Mouse (Mus musculus): ENCODE measurements around the gene Camta1.

Gene Camta1

DNA sequence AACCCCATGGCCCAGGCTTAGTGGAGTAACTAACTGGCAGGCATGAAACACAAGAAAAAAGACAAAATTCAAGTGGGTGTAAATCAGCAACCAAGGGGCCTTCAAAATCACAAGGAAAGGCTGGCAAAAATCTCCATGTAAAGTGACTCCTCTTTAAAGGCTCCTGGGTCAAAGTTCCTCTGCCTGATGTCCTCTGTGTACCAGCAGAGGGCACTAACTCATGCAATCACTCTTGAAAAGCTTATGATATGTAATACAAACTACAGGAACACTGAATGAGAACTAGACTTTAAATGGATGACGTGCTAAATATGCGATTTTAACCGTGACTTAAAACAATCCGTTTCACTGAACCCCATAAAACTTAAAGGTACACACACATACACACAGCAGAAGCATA, 83.2 kb downstream of the Camta1 start:
- DNase-seq, result peak; percentile 68

DNA sequence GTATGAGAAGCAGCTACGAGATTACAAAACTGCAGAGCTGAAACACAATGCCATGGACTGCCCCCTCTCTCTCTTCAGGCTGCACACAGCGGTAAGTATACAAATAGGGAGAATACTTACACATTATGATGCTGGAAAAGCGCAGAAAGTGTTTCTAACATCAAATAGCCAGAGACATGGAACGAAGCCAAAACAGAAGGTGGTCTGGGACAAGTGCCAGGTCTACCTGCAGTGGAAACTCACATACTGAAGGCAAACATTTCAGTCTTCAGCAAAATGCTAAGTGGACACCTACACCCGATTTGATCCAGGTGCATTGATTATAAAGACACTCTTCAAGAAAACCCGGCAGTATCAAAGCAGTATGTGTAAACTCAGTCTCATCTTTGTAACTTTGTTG, 84.2 kb downstream of the Camta1 start:
- peak; percentile 58 for DNase-seq

DNA sequence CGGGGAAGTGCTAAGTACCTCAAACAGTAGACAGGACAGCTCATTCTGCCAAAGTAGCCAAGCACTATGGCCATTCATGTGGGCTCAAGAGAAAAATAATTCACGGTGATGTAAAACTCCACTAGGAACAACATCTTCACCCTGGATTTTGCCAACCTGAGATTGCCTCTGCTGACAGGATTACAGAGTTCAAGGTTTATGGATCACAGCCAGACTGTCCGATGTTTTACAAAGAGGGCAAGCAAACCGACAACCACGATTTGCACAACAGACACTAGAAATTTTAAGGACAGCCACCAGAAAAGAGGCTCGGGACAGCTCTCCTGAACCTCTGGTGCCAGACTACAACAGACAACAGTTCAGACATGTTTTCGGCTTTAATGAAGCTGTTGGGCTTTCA, 86.2 kb downstream of the Camta1 start:
- DNase-seq, result peak; percentile 34

DNA sequence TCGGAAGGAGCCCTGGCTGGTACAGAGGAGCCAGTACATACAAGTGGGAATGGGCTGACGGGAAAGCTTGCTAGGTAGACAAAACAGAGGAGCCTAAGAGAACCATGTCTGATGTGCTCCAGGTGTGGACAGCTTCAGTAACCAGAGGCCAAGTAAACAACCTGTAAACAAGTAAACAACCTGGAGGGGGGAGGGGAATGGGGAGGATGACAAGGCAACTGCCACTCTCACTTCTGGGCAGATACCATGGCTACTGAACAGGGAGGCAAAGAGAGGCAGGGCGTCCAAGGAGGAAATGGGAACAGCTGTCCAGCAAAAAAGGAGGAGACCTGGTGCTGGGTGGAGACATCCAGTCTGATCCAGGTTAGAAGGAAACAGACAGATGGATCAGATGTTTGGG, 88.0 kb downstream of the Camta1 start:
- no peak for DNase-seq

DNA sequence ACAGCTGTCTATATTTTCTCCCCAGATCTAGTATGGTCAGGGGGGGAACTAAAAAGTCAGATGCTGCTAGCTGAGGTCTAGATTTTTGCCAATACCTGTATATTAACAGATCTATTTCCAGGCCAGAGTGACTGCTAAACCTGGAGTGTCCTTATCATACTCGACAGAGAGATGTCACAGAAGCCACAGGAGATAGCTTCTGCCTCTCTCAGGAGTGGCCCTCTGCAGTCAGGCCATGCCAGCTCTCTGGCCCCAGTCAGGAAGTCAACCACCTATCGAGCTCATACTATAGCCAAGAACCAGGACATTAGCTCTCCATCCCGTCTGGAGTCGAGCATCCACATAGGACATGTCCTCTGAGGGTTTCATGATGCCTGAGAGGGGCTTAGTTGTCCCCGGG, 88.7 kb downstream of the Camta1 start:
- DNase-seq, result no peak

DNA sequence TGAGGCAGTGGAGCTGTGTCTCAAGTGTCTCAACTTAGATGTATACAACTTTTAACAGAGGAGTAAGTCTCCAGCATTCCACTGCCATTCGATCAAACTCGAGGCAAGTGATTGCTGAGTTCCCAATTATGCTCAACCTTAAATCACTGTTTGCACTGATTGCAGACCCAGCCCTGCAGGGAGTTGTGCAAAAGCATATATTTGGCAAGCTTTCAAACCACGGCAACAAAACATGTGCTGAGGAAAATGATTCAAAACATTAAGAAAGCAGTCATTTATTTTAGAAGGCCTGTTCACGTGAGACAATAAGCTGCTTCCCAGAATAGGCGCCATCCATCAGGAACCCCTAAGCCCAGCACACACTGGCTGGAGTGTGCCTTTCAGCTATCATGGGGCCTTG, 91.0 kb downstream of the Camta1 start:
- DNase-seq, result no peak

DNA sequence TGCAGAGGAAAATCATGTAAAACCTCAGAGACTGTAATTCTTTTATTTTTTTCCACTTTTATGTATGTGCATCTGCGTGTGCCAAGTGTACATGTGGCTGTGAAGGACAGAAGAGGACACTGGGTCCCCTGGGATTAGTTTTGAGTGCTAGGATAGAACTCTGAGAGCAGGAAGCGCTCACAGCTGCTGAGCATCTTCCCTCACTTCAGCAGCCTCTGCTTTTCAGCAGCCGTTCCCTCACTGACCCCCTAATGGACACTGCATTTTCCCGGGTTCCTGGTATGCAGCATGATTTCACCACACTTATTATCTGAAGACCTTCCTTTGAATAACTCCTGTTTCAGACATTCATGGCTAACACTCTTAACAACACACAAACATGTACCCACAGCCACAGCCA, 93.9 kb downstream of the Camta1 start:
- DNase-seq, result no peak

DNA sequence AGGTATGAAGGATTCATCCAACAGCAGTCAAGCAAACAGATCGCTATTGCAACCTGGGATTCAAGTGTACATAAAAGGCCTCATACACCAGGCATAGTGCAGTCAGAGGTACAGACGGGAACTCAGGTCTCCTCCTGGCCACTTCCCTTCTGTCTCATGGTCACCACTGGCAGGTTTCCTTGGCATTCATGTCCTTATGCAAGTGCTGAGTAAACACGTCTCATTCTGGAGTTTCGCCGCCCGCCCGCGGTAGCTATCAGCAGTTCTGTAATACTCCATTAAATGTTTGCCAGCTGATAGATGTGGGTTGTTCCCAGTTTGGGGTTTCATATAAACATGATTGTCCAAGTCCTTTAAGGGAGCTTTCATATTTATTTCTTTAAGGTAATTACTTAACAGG, 94.3 kb downstream of the Camta1 start:
- DNase-seq, result no peak

DNA sequence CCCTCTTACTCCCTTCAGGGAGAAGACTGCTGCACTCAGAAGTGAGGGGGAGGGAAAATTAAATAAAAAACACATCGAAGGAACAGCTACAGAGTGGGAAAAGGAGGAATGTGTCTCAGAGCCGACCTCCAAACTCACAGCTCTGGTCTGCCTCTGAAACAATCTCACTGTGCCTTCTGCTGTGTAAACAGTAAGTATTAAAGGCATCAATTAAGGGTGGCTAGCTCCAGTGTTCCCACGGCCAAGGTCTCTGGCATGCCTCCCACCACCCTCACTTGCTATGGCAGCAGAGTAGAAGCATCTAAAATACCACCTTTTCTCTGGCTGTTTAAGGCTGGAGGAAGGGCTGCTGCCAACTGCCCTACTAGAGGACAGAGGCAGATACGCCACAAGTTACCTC, 96.3 kb downstream of the Camta1 start:
- DNase-seq, result no peak

DNA sequence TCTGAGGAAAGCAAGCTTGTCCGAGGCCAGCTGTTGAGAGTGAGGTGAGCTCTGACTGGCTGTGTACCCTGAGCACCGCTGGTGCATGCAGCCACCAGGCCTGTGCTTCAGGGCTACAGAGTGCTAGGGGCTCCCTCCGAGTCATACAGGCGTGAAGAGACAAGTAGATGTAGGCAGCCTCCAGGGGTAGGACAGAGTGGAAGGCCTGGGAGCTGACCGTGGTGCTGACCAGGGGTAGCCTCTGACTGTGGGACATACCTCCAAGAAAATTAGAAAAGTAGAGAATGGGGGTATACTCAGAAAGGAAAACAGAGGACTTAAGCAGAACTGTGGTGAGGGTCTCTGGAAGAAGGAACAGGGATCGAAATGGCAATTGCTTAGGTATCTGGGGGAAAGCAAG, 97.7 kb downstream of the Camta1 start:
- peak; percentile 15 for DNase-seq

DNA sequence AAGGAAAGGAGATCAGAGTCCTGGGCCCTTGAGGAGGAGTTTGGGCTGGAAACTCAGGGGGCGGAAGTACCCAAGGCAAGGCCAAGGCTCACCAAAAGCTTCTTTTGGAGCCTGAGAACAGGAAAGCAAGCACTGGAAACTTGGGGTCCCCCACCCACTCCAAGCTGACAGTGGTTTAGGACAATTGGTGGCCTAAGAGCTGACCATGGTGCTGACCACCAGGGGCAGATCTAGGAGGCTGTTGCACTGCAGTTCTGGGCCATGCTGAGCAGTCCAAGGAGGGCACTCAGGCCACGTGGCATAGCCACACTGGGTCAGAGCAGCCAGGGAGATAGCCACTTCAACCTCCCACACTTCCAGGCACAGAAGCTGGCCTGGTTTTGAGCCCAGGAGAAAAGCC, 102.6 kb downstream of the Camta1 start:
- no peak for DNase-seq

DNA sequence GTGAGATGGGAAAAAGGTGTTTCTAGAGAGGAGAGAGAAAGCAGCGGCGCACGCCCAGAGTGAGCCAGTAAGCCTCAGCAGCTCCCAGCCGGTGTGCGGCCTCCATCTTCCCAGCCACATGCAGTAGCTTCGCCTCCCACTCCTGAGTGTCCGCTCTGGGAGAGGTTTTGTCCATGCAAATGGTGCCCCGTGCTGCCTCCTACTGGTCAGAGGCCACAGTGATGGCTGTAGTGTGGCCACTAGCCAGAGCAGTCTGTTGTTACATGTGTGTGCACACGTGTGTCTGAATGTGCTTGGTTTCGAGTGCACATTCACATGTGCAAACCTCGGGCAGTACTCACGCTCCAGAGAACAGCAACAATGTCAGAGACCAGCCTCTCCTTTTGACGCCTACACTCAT, 103.3 kb downstream of the Camta1 start:
- no peak for DNase-seq

DNA sequence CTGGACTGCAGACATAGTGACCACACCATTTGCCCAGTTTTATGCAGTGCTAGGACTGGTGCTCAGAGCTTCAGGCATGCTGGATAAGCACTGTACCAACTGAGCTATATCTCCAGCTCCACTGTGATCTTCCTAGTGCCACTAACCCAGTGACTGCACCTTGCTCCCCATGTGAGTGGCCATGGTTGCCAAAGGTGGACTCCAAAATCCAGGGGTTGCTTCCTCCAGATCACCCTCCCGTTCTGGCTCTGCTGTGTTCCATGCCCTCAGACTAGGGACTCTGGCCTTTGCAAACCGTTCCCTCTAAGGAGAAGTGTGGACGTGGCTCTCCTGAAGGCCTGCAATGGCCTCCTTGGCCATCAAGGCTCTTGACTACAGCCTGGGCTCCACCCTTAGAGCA, 104.4 kb downstream of the Camta1 start:
- peak; percentile 61 for DNase-seq

DNA sequence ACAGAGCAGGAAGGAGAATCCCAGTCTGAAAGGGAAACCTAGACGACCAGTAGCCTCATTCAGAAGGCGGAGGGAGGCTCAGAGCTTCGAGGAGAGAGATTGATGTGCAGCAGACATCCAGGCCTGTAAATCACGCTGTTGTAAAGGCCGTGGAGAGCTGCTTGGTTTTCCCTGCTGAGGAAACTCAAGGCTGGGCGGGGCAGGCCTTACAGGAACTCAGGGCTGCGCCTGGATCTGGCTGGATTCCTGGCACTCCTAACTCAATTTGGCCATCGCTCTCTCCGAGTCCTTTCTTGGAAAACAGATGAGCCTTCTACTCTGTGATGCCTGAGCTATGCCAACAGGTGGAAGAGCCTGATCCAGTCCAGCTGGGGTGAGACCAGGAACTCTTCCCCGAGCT, 105.3 kb downstream of the Camta1 start:
- peak; percentile 40 for DNase-seq

DNA sequence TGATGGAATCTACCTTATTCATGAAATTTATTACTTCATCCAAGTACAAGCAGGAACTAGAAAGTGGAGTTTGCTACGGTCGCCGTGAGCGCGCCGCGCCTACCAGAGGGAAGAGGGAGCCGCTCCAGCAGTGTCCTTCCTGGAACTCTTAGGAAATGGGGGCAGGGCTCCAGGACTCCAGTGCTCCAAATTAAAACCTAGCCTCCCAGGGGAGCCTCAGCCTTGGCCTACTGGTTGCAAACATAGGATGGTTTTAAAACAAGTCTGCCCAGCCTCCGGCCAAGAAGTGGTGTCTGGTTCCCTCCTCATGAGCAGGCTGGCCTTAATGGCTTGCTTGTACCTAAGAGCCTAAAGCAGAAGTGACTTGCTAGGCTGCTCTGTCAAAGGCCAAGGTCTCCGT, 108.4 kb downstream of the Camta1 start:
- peak; percentile 27 for DNase-seq

DNA sequence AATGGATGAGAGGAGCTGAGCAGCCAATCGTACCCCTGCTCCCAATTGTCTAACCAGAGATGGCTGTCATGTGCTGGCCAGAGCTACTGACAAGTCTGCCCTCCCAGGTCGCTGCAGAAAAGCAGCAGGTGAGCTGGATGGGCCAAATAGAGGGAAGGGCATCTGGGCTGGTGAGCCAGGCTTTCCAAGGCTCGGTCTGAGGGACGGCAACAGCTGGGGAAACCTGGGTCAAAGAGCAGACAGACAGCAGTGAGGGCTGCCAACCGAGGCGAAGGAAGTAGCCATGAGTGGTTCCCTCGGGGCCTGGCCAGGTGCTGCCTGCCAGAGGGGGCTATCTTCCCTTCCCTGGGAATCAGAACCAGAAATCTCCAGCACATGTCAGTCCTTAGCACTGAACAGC, 109.1 kb downstream of the Camta1 start:
- DNase-seq, result peak; percentile 36

DNA sequence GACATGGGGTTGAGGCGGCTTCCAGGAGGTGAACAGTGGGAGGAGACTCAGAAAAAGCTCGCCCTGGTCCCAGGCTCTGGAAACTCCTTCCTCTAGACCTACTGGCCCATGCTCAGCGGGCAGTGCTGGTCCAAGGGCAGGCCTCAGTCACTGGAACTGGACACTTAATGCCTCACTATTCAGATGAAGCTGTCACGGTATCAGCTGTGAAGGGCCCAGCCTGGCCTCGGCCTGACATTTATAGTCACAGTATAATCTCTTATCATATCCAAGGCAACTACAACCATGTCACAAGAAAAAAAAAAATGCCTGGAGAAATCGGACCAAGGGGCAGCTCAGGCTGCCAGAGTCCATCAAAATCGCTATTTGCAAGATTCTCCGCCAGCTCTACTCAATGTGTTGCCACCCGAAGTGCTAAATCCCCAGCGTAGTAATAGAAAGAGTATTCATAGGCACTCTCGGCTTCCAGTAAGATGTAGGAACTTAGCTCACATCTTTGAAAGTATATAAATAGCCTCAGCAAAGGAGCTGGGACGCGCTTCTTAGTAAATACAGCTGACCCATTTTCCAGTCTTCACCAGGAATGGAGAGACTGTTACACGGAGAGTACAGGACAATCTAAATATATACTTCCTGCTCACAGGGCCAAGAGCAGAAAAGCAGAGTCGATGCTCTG, 110.3 kb downstream of the Camta1 start:
- no peak for DNase-seq

DNA sequence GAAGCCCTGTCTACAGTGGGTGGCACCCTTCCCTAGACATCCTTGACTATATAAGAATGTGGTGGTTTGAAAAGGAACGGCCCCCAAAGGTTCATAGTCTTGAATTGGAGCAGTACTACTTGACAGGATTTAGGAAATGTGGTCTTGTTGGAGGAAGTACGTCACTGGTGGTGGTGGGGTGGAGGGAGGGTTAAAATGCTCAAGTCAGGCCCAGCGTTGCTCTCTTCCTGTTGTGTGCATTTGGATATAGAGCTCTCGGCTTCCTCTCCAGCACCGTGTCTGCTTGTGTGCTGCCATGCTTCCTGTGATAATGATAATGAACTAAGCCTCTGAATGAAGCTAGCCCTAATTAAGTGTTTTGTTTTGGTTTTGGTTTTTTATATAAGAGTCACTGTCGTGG, 114.0 kb downstream of the Camta1 start:
- DNase-seq, result no peak

DNA sequence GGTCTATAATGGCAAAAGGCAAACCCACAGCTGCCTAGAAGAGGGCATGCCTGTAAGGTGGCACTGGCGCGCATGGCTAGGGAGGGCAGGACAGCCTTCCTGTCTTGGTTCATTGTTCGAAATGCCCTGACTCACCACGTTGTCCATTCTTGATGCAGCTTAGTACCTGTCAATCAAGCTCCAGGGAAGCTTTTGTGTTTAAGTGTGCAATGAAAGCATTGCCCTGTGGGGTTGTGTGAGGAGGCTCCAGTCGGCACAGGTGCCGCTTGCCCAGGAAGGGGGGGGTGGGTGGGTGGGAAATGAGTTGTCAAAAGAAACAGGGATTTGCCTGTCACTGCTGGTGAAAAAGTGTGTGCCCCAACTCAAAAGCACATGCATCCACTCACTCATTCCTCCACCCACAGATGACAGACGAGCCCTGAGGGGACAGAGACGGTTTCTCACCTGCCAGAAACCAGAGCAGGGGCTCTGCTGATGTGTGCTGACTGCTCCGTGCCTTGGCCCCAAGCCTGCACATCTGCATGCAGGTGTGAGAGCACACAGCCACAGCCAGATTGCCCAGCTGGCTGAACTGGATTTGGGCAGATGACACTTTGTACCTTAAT, 115.6 kb downstream of the Camta1 start:
- no peak for DNase-seq

DNA sequence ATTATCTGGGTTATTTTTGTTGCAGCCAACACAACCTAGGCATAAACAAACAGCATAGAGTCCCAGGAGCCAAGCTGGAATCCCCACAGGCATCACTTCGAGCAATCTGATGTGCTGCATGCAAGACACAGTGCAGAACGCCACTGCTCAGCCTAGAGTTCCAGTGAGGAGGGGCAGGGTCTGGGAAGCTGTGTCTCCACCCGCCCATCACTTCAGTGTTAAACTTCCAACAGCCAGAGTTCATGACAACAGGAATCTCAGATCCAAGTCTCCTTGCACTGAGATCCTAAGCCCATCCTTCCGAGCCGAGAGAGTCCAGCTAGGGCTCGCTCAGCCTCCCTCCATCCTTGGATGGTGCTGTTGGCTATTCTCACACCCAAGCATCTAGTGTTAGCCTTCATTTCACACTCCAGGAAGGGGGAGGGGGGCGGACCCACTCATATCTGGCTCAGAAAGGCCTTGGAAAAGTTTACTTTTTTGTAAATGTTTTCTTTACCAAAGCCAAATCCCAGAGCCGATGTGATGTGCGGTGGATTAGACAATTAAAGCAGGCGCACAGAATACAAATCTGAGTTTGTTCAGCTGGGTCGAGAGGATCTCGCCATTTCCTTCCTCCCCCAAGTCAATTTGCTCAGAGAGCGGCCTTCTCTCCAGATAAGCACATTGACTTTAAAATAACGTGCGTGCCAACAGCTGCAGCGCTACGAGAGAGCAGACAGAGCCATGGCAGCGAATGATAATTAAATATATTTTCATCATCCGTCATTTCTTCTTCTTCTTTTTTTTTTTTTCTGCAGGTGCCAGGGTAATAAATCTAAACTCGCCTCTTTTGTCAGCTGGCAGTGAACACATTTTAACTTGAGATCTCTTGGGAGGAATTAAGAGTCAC, 120.2 kb downstream of the Camta1 start:
- DNase-seq, result no peak

DNA sequence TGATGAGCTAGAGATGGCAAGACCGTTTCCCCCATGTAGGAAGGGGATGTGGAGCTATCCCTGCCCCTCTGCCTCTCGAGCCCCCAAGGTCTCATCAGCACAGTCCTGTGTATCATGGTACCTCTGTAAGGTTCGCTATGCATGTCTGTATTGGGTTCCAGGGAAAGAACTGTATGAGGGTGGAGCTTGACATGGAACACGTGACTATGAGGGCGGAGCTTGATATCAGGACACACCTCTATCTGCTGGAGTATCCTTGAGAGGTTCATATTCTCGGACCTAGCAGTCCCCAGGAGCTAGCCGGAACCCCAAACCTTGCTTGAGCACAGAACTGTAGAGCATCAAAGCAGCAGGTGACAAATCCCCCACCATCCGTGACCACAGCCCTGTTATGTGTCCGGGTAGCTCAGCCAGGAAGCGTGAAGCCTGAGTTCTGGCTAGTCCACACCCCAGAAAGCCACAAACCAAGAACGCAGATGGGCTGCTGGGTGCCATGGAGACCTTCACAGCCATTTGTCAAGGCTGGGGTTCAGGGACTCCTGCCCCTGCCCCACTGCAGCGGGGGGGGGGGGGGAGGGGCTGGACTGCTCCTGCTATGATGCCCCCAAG, 122.2 kb downstream of the Camta1 start:
- no peak for DNase-seq

DNA sequence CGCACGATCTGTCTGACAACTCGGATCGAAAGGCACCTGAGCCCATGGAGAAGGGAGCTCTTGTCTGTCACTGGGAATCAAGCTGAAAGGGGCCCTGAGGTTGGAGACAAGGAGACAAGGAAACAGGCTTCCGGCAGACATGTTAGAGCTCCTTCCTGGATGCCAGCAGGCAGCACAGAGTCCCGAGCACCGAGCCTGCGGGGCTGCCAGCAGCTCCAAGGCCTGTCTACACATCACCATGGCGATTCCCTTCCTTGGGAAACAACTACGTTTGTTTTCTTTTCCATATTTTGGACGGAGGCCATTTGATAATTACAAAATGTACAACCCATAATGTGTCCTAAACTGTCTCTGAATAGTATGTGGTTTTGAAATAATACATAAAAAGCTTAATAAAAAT, 122.8 kb downstream of the Camta1 start:
- DNase-seq, result no peak

DNA sequence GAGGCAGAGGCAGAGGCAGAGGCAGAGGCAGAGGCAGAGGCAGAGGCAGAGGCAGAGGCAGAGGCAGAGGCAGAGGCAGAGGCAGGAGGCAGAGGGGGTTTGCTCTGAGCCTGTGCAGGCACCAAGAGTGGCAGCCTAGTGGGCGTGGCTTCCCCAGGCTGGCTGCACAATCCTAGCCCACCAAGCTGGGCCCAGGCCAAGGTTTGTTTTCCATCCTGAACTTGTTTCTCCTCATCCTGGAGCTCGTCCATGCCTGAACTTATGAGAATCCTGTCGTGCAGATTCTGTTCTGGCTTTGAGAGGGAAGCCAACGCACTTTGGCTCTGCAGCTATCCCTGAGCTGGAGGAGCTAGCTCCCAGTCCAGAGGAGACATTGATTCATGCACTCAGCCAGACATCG, 123.4 kb downstream of the Camta1 start:
- no peak for DNase-seq

DNA sequence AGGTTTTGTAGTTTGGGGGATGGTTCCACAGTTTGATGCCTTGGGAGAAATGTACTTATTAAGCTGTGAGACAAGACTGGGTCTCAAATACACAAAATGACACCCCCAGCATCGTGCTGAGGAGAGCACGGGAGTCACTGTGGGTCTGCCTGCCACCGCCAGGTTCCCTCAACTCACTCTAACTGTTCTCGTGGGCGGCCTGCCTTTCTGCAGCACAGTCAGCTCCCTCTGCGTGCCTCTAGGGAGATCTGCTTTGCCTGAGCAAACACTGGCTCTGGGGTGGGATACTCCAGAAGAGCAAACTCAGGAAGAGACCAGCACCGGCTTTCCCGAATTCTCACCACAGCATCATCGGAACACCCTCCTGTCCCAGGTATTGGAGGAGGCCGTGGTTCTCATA, 129.0 kb downstream of the Camta1 start:
- DNase-seq, result no peak

All from kidney, adult 9 months (tissue).